Mouse (Mus musculus) forebrain, embryonic 10.5 days (tissue): ENCODE measurements around the gene Pacsin1. TPM values are rescaled to one million over a fixed set of nuclear protein-coding genes. Genes with fewer than 3 reads are reported as not detected.

Experiments
- DNase-seq: peaks from one replicate; pipeline ENCODE4 v3.0.0-alpha.2; 2017; ENCODE audit warnings: low spot score; ENCODE audit errors: extremely low spot score
- H3K27ac ChIP-seq: fragments of 300-500 bp; sonication (generic); 2 replicates; pipeline ENCODE4 v1.5.1; 2016; ENCODE audit warnings: mild to moderate bottlenecking
- H3K27me3 ChIP-seq: fragments of 300-500 bp; sonication (generic); 2 replicates; pipeline ENCODE4 v1.6.1; 2016; ENCODE audit warnings: mild to moderate bottlenecking; ENCODE audit not compliant: poor library complexity, severe bottlenecking
- H3K36me3 ChIP-seq: fragments of 300-500 bp; sonication (generic); replicated peaks from 2 replicates; pipeline ENCODE4 v1.6.1; 2016; ENCODE audit warnings: mild to moderate bottlenecking, moderate library complexity
- H3K4me1 ChIP-seq: fragments of 300-500 bp; sonication (generic); 2 replicates; pipeline ENCODE4 v1.6.1; 2016
- H3K4me3 ChIP-seq: fragments of 300-500 bp; sonication (generic); 2 replicates; pipeline ENCODE4 v1.5.1; 2016; ENCODE audit warnings: mild to moderate bottlenecking, moderate library complexity
- H3K9me3 ChIP-seq: fragments of 300-500 bp; sonication (generic); 2 replicates; pipeline ENCODE4 v1.6.1; 2016; ENCODE audit warnings: mild to moderate bottlenecking, moderate library complexity
- WGBS: fragments of 180-500 bp; shearing (Covaris S2); methylation state at CpG from one replicate; pipeline ENCODE4 v1.1.7; 2016; 5-methylcytosine and 5-hydroxymethylcytosine counted together
- polyA plus RNA-seq: library from polyadenylated mRNA; unstranded; fragments of >200 nt; fragmentation: Nextera tagmentation; extraction: Ambion mirVana; gene quantifications from 2 replicates; pipeline ENCODE4 v1.2.1, GENCODE M21; 2016

Pacsin1 gene
- polyA plus RNA-seq, 1 experiment from 2014 or later, result 4.3 TPM

GRCm38 (mm10) chr17:27760169-27760568 is 104.9 kb downstream of the Pacsin1 start:
- no peak for DNase-seq
- no peak overlapping the region for H3K4me3 ChIP-seq
- H3K36me3 ChIP-seq, result peaks cover 43% of the 10 kb centered on the region
- H3K27ac ChIP-seq, result no peak overlapping the region
- 84% methylated on average over 6 of the region's 6 CpGs for WGBS
- peaks cover 21% of the 10 kb centered on the region for H3K4me1 ChIP-seq
- H3K9me3 ChIP-seq, result peaks cover 7% of the 10 kb centered on the region
- H3K27me3 ChIP-seq, result no peaks in the 10 kb centered on the region

Other genes starting within 250 kb of the Pacsin1 start
- 0.61 and 0.73 TPM in 2 replicates for gene Grm4, start 134.1 kb upstream of the Pacsin1 start, polyA plus RNA-seq
- gene Hmga1, start 99.0 kb upstream of the Pacsin1 start, polyA plus RNA-seq, result 821 and 911 TPM in 2 replicates
- 12.5 and 12.7 TPM in 2 replicates for gene AI413582, start 89.8 kb upstream of the Pacsin1 start, polyA plus RNA-seq
- 81.9 and 91.7 TPM in 2 replicates for gene Nudt3, start 32.0 kb upstream of the Pacsin1 start, polyA plus RNA-seq
- not detected in 2 replicates for gene RPS10-NUDT3, start 20.3 kb upstream of the Pacsin1 start, polyA plus RNA-seq
- 919 and 934 TPM in 2 replicates for gene Rps10, start 18.8 kb upstream of the Pacsin1 start, polyA plus RNA-seq
- gene Spdef, start 73.4 kb downstream of the Pacsin1 start, polyA plus RNA-seq, result 0.31 TPM in 1 of 2 replicates, not detected in the other
- gene D17Wsu92e, start 165.1 kb downstream of the Pacsin1 start, polyA plus RNA-seq, result 12.4 and 13.5 TPM in 2 replicates
- gene Snrpc, start 182.6 kb downstream of the Pacsin1 start, polyA plus RNA-seq, result 413 and 428 TPM in 2 replicates
- gene Uhrf1bp1, start 200.9 kb downstream of the Pacsin1 start, polyA plus RNA-seq, result 8.5 and 9.3 TPM in 2 replicates